Mouse (Mus musculus): ENCODE measurements around the gene Thyn1.

Gene Thyn1

DNA sequence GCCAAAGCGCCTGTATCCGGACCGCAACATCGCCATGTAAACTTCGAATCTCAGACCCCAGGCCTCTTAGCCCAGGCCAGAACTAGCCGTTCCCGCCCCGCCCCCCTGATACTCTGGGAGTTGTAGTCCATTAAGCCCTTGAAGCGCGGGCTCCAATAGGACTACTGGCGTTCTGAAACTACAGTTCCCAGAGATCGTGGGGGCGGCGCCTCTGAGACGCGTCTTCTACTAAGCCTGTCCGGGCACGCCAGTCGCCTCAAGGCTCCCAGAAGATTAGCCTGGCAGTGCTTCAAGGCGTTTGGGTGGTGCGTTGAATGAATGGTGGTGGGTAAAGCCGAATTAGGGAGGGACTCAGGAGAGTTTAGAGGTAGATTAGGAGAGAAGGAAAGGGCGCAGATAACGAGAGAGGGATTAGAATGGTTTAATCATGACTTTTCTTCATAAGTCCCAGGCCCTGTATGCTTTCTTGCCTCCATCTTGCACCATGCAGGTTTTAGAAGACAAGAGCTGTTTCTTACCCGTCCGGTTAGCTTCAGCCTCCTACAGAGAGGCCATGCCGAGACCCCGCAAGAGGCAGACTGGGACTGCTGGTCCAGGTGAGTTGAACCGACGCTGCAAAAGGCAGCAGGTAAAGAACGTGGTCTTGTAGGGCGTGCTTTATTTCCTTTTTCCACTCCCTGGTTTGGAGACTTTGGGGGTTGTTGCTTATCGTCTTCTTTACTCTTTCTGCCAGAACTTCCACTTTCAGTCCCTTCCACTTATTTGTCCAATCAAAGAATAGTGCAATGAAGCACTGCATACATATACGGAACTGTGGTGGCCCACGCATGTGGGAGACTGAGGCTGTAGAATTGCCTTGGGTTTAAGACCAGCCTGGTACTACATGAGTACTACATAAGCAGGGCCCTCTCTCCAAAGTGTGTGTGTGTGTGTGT is at the start of gene Thyn1, which contains the start of gene Acad8:
Gene Thyn1, plus strand, starts transcription at position 250 of the 935 bp plus-strand sequence.
Gene Acad8, minus strand, starts transcription at position 106 of the 935 bp plus-strand sequence.
- no peak for TF ChIP-seq GATA4 (IDR thresholded peaks at IDR 0.05; ENCODE audit: insufficient replicate concordance, low read length)

DNA sequence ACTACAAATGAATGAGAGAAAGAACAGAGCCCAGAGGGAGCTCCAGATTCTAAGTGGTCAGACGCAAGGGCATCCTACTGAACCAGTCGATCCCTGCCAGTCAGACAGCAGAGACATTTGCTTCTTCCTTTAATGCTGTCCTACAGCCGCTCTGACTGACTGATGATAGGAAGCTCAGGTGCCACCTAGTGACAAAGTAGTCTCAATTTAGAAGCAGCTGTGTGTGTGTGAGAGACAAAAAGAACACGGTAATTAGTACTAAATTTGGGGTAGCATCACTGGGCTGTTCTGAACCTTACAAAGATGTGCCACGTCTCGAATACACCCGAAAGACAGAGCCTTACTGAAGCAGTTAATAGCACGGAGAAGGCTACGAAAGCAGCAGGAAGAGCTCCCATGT is 21.8 kb upstream of the Thyn1 start:
- TF ChIP-seq GATA4 (IDR thresholded peaks at IDR 0.05; ENCODE audit: insufficient replicate concordance, low read length), result no peak

DNA sequence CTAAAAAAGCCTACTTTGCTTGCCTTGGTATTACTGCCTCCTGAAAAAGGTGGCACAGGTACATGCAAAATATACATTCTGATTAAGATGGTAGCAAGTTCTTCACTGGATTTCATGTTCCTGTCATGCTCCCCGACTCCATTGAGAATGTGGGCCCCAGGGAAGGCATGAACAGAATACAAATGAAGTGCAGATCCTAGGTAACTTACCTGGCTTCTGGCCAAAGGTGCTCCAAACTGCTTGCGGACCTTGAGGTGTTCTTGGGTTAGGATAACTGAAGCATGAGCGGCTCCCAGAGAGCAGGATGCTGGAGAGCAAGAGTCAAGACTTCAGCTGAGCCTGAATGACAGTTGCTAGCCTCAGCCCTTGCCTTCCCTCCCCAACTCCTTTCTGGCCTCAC is 20.7 kb upstream of the Thyn1 start:
- TF ChIP-seq GATA4 (IDR thresholded peaks at IDR 0.05; ENCODE audit: insufficient replicate concordance, low read length), result no peak

DNA sequence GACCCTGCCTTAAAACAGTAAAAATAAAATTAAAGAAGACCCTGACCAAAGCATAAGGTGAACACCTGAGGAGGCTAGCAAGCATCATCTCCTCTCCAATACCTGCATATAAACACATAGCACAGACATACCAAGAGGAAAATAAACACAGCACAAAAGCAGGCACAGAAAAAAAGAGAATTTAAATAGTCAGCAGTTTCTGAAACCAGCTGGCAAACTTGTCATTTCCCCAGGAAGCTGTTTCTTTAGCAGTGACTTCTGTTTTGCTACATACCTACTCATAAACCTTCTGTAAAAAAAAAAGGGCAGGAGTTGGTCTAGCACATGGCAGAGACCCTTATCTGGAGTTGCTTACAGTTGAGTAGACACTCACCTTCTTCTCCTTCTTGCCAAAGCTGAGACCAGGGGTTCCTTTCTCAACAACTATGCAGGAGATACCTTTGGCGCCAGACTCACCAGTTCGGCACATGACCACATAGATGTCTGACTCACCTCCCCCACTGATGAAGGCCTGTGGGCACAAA is 14.4 kb upstream of the Thyn1 start:
- TF ChIP-seq GATA4 (IDR thresholded peaks at IDR 0.05; ENCODE audit: insufficient replicate concordance, low read length), result no peak

DNA sequence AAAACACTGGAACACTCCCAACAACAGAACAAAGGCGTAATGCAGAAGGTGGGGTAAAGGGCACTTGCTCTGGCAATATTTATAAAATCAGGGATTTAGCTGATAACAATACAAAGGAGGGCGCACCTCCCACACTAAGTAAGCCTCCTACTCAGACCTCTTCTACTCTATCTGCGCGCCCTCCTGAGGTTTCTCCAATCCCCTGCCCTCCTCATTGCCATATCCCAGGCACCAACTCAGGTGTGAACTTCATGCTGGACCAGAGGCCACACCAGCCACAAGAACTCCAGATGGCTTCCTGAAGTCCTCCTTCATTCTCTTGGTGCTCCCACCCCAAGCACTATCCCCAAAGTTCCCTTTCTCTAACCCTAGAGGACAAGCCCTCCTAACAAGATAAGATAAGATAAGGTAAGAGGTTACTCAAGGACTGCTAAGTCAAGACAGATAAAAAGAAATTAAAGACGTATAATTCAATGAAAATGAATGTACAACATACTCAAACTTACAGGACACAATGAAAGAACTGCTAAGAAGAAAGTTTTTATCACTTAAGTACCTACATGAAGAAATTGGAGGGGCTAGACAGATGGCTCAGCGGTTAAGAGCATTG is 13.7 kb upstream of the Thyn1 start:
- no peak for TF ChIP-seq GATA4 (IDR thresholded peaks at IDR 0.05; ENCODE audit: insufficient replicate concordance, low read length)

DNA sequence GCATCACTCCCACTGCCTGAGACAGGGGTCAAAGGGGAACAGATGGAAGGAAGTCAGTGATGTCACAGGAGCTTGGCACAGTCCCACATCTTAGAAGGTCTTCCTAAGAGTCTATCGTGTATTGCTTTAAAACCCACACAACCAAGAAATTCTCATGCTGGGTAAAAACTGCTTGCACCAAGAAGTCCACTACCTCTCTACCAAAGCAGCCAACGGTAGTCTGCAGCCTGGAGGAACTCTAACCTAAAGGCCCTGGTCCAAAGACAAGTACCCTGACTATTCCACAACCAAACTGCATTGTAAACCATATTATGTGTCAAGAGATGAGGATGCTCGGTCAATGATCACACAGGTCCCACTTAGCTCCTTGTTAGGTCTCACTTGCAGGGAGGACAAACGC is 9.3 kb upstream of the Thyn1 start:
- TF ChIP-seq GATA4 (IDR thresholded peaks at IDR 0.05; ENCODE audit: insufficient replicate concordance, low read length), result no peak

DNA sequence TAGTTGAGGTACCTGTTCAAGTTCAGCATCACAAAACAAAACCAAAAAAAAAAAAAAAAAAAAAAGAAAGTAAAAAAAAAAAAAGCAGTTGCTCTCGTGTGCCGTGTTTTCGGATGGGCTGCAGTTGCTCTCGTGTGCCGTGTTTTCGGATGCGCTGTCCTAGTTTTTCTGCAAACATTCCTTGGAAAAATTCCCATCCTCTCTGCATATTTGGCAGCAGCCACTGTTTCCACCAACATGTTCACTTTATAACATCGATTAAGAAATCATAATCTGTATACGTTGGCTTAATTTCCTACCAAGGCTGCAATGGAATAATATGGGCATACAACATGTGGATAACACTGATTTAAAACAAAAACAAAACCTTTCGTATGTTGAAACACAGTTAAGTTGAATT is 6.4 kb upstream of the Thyn1 start:
- no peak for TF ChIP-seq GATA4 (IDR thresholded peaks at IDR 0.05; ENCODE audit: insufficient replicate concordance, low read length)

DNA sequence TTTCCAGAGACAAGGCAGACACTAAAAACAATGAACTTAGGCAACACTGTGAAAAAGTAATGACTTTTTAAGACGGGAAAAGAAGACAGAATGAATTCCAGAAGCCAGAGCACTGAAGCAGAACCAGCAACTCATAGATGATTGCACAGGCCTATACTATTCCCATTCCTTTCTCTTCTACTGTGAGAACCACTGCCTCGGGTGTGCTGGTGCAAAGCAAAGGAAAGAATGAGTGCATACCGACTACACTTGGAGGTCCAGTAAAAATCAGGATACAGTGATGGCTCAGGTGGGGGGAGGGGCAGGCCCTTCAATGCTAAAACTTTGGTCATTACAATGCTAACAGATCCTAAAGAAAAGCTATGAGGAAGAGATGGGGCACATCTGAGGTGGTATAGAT is 5.6 kb upstream of the Thyn1 start:
- no peak for TF ChIP-seq GATA4 (IDR thresholded peaks at IDR 0.05; ENCODE audit: insufficient replicate concordance, low read length)

DNA sequence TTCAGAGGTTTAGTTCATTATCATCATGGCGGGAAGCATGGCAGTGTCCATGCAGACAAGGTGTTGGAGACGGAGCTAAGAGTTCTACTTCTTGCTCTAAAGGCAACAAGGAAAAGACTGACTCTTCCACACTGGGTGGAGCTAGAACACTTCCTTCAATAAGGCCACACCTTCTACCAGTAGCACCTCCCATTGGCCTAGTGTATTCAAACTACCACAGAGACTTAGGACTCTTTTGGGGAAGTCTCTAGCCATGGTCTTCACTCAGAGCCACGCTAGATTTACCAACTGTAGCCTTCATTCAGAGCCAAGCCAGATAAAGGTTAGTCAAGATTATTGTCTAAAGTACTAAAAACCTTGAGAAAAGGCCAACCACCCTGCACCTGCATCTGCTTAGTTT is 2.4 kb upstream of the Thyn1 start:
- no peak for TF ChIP-seq GATA4 (IDR thresholded peaks at IDR 0.05; ENCODE audit: insufficient replicate concordance, low read length)

DNA sequence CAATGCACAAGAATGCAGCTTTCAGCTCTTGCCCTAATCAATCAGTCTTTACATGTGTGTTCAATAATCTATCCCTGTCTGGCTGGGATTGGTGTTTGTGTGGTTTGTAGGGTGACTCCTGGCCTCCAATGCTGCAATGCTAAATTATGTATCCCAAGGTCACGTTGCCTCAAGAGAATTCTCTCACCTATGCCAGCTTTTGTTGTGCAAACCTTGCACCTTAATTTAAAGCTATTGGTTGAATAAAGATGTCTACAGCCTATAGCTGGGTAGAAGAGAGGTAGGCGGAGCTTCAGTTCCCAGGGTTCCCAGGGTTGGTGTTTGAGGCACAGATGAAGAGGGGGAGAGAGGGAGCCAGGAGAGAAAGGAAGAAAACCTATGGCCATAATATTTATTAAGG is 2.0 kb upstream of the Thyn1 start:
- no peak for TF ChIP-seq GATA4 (IDR thresholded peaks at IDR 0.05; ENCODE audit: insufficient replicate concordance, low read length)

DNA sequence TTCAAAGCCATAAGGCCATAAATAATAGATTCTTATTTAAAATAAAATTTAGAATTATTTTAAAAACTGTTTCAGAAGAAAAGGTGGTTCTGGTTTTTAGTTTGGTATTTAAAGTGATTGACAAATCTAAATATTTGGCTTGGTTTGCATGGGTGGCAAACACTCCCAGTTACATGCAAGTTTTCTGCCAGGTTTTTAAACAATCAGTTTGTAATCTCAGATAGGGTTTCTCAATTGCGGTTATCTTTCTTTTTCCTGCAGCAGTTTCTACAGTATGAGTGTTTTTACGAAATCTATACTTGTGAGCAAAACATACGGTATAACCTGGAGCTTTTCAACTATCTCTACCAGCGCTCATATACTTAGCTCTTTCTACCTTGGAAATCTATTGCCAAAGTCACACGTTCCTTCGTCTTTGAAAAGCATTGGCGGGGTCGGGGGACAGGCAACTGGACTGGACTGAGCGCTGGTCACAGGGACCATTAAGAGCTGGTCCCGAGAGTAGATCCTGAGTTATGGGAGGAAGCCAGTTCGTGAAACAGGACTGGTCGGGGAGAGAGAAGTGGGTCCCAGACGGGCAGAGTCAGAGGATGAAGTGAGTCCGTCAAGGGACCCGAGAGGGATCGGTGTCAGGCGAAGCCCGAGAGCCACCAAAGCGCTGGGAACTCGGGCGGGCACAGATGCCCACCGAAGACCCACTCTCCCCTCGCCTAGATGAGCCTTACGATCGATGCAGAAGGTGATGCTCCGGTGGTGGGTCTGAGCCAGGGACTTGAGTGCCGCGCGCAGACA is 645 bp upstream of the Thyn1 start:
- no peak for TF ChIP-seq GATA4 (IDR thresholded peaks at IDR 0.05; ENCODE audit: insufficient replicate concordance, low read length)

DNA sequence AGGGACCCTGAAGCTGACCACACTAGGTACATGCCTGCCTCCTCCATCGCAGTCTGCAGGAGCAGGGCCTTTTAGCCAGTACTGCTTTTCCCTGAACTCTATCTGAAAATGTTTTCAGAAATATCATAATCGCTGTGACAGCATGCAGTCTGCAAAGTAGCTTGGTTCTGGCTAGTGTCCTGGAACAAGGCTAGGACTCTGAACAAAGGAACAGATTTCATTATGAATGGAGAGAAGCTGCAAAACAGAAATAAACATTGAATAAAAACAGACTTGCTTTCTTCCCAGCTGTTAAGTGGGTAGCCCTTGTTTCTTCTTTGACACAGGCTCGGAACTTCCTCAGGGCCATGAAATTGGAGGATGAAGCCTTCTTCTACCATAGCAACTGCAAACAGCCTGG is 5.7 kb downstream of the Thyn1 start:
- TF ChIP-seq GATA4 (IDR thresholded peaks at IDR 0.05; ENCODE audit: insufficient replicate concordance, low read length), result no peak

DNA sequence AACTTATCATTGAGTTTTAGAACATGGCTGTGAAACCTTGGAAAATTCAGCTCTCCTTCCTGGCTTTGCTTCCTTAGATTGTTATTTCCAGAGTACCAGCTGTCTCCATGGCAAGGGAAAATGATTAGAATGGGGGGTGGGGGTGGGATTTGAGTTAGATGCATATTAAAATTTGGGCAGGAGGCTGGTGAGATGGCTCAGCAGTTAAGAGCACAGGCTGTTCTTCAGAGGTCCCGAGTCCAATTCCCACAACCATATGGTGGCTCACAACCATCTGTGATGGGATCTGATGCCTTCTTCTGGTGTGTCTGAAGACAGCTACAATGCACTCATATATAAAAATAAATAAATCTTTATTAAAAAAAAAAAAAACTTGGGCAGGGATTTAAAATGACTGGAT is 6.4 kb downstream of the Thyn1 start:
- no peak for TF ChIP-seq GATA4 (IDR thresholded peaks at IDR 0.05; ENCODE audit: insufficient replicate concordance, low read length)

DNA sequence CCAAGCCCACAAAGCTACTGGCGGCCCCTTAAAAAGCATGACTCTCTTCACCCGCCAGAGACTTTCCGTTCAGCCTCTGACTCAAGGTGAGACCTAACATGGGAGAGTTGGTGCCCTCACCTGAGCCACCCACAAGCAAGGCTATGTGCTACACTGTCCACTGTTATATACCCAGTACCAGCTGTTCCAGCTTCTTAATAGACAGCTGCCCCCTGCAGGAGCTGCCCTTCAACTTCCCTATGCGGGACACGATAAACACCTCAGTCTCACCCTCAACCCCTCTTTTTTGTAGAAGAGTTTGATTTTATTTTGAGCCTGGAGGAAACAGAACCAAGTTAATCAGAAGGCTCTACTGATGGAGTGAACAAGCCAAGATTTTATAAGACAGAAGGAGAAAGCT is 7.4 kb downstream of the Thyn1 start:
- no peak for TF ChIP-seq GATA4 (IDR thresholded peaks at IDR 0.05; ENCODE audit: insufficient replicate concordance, low read length)

DNA sequence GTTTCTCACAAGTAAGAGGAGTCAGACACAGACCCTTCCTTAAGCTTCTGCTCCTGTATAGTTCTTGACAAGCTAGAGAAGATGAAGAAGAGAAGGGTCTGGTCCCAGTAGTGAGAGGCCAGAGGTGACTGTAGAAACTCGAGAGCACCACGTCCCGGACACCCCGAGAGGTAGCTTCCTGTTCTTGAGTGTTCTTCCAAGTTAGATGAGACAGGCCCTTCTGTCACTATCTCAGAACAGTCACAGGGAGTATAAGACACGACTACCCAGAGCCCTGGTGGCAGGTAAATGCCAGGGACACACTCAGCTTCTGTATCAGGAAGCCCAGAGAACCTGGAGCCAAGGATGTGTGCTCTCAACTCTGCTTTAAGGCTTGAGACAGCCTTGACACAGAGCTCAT is 9.7 kb downstream of the Thyn1 start:
- no peak for TF ChIP-seq GATA4 (IDR thresholded peaks at IDR 0.05; ENCODE audit: insufficient replicate concordance, low read length)

All from liver, adult (tissue).